Mouse (Mus musculus) erythroblast, embryonic 14.5 days (primary cell): Measurements from ENCODE around the gene St7. TPM values are rescaled to one million over a fixed set of nuclear protein-coding genes. Genes with fewer than 3 reads are reported as not detected.

ENCODE experiments used
- H3K27me3 ChIP-seq: 2 replicates; pipeline ENCODE4 v1.6.1; 2012; ENCODE audit warnings: inconsistent platforms; ENCODE audit not compliant: control insufficient read depth
- H3K36me3 ChIP-seq: 2 replicates; pipeline ENCODE4 v1.6.1; 2012; ENCODE audit warnings: mild to moderate bottlenecking, inconsistent platforms; ENCODE audit not compliant: control insufficient read depth
- H3K4me1 ChIP-seq: 2 replicates; pipeline ENCODE4 v1.6.1; 2012; ENCODE audit warnings: inconsistent platforms; ENCODE audit not compliant: control insufficient read depth
- H3K4me3 ChIP-seq: replicated peaks from 2 replicates; pipeline ENCODE3; 2012; ENCODE audit warnings: moderate library complexity, mild to moderate bottlenecking, inconsistent platforms
- H3K9me3 ChIP-seq: 2 replicates; pipeline ENCODE4 v1.6.1; 2012; ENCODE audit warnings: low read length, inconsistent platforms, mixed read lengths; ENCODE audit not compliant: control insufficient read depth
- GATA1 ChIP-seq: IDR thresholded peaks from 2 replicates; pipeline ENCODE4 v1.6.1; 2012; ENCODE audit warnings: low read length, inconsistent platforms, mixed read lengths
- TAL1 ChIP-seq: IDR thresholded peaks from 3 replicates; pipeline ENCODE4 v1.6.1; 2012; ENCODE audit warnings: low read length, inconsistent platforms, mixed read lengths
- polyA plus RNA-seq: library from polyadenylated mRNA; stranded (reverse); fragments of >175 nt; gene quantifications from 2 replicates; pipeline ENCODE4 v1.2.3, GENCODE M21; 2012

The St7 gene
- polyA plus RNA-seq, 1 experiment: 0.85 TPM

GRCm38 (mm10) chr6:17876023-17876613 lies 183.4 kb downstream of the St7 start:
- H3K4me3 ChIP-seq: no peak overlapping the region
- peaks cover 5% of the 10 kb centered on the region for H3K36me3 ChIP-seq
- TF ChIP-seq GATA1: no peak
- no peak for TF ChIP-seq TAL1
- no peaks in the 10 kb centered on the region for H3K27me3 ChIP-seq
- no peaks in the 10 kb centered on the region for H3K9me3 ChIP-seq
- no peaks in the 10 kb centered on the region for H3K4me1 ChIP-seq

- Histone ChIP-seq H3K27me3 (no peaks in the 10 kb centered on the region), H3K4me1 (no peaks in the 10 kb centered on the region), H3K9me3 (no peaks in the 10 kb centered on the region), H3K36me3 (peaks cover 3% of the 10 kb centered on the region), H3K4me3 (no peak overlapping the region)
- no peak for TF ChIP-seq TAL1
- TF ChIP-seq GATA1: no peak
Measured at GRCm38 (mm10) chr6:17876670-17877179, 184.0 kb downstream of the St7 start.

DNA sequence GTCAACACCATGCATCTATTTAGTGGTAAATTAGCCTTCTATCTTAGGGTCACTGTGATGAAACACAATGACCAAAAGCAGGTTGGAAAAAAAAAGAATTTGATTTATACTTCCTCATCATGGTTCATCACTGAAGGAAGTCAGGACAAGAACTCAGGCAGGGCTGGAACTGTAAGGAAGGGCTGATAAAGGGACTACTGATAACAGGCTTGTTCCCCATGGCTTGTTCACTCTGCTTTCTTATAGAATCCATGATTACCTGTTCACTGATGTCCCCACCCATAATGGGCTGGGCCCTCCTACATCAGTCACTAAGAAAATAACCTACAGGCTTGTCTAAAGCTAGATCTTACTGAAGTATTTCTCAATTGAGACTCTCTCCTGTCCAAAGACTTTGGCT lies 190.2 kb downstream of the St7 start:
- Histone ChIP-seq H3K9me3 (no peaks in the 10 kb centered on the region), H3K4me3 (no peak overlapping the region), H3K4me1 (no peaks in the 10 kb centered on the region), H3K27me3 (no peaks in the 10 kb centered on the region), H3K36me3 (peaks cover 16% of the 10 kb centered on the region)
- TF ChIP-seq TAL1 (no peak), GATA1 (no peak)

GRCm38 (mm10) chr6:17887765-17888164 lies 195.0 kb downstream of the St7 start:
- TF ChIP-seq TAL1 (no peak), GATA1 (no peak)
- no peaks in the 10 kb centered on the region for H3K27me3 ChIP-seq
- no peaks in the 10 kb centered on the region for H3K4me1 ChIP-seq
- no peaks in the 10 kb centered on the region for H3K9me3 ChIP-seq
- H3K36me3 ChIP-seq: peaks cover 19% of the 10 kb centered on the region
- H3K4me3 ChIP-seq: no peak overlapping the region

GRCm38 (mm10) chr6:17895562-17895961 lies 202.8 kb downstream of the St7 start:
- no peaks in the 10 kb centered on the region for H3K4me1 ChIP-seq
- no peaks in the 10 kb centered on the region; the same call in 1 of the 2 replicates for H3K36me3 ChIP-seq
- no peaks in the 10 kb centered on the region for H3K27me3 ChIP-seq
- no peaks in the 10 kb centered on the region for H3K9me3 ChIP-seq
- TF ChIP-seq GATA1: no peak
- TF ChIP-seq TAL1: no peak
- H3K4me3 ChIP-seq: no peak overlapping the region

GRCm38 (mm10) chr6:17898539-17898938 lies 205.8 kb downstream of the St7 start:
- no peak overlapping the region for H3K4me3 ChIP-seq
- no peaks in the 10 kb centered on the region for H3K4me1 ChIP-seq
- no peaks in the 10 kb centered on the region for H3K9me3 ChIP-seq
- no peaks in the 10 kb centered on the region for H3K27me3 ChIP-seq
- TF ChIP-seq TAL1: no peak
- TF ChIP-seq GATA1: no peak
- H3K36me3 ChIP-seq: no peaks in the 10 kb centered on the region; the same call in 1 of the 2 replicates

DNA sequence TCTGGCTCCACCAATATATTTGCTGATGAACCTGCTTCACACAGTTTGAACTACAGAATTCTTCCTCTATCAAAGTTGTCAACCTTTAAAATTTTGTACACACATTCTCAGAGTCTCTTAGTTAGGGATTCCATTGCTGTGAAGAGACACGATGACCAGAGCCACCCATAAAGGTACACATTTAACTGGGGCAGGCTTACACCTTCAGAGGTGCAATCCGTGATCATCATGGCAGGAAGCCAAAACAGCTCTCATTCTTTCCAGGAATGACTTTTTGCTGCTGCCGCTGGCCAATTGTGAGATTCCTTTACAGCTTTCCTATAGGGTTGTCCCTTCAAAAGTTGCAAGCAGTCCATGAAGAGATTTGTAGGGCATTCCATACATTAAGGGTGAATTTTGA lies 210.6 kb downstream of the St7 start:
- Histone ChIP-seq H3K27me3 (no peaks in the 10 kb centered on the region), H3K4me1 (no peaks in the 10 kb centered on the region), H3K36me3 (peaks cover 10% of the 10 kb centered on the region), H3K4me3 (no peak overlapping the region), H3K9me3 (no peaks in the 10 kb centered on the region)
- no peak for TF ChIP-seq TAL1
- TF ChIP-seq GATA1: no peak

GRCm38 (mm10) chr6:17905776-17906175 lies 213.0 kb downstream of the St7 start:
- Histone ChIP-seq H3K27me3 (no peaks in the 10 kb centered on the region), H3K36me3 (peaks cover 15% of the 10 kb centered on the region), H3K4me1 (no peaks in the 10 kb centered on the region), H3K4me3 (no peak overlapping the region), H3K9me3 (no peaks in the 10 kb centered on the region)
- TF ChIP-seq TAL1 (no peak), GATA1 (no peak)

DNA sequence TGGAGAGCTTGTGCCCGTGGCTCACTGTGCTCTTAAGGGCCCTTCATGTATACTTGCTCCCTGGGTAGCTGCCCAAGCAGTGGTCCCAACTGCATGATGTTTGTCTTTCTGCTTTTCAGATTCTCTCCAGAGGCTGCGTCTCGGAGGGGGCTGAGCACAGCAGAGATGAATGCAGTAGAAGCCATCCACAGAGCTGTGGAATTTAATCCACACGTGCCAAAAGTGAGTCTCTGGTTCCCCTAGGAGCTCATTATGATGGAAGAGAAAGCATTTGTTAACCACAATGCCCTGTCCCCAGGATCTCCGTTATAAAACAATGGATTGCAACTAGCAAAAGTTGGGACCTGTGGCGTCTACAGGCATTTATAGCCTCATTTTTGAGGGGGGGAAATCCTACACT lies 213.6 kb downstream of the St7 start:
- Histone ChIP-seq H3K27me3 (no peaks in the 10 kb centered on the region), H3K4me1 (no peaks in the 10 kb centered on the region), H3K4me3 (no peak overlapping the region), H3K9me3 (no peaks in the 10 kb centered on the region), H3K36me3 (peaks cover 15% of the 10 kb centered on the region)
- TF ChIP-seq GATA1 (no peak), TAL1 (no peak)

DNA sequence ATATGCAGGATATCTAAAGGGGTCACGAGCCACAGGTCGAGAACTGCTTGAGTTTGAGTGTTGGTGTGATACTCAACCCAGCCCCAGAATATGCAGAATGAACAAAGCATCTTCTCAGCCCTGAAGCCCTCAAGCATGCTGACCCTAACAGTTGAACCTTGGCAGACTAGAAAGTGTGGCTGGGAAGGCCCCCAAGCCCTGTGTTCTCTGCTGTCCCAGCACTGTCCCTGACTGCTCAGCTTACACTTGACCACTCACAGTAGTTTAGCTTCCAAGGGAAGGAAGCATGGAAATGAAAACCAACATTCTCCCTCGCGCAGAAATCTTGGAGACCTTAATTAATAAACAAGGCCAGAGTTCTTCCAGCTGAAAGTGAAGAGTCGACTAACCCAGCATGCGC lies 219.6 kb downstream of the St7 start:
- H3K9me3 ChIP-seq: no peaks in the 10 kb centered on the region
- H3K27me3 ChIP-seq: no peaks in the 10 kb centered on the region
- H3K4me1 ChIP-seq: no peaks in the 10 kb centered on the region
- H3K36me3 ChIP-seq: peaks cover 11% of the 10 kb centered on the region
- TF ChIP-seq TAL1 (no peak), GATA1 (no peak)
- no peak overlapping the region for H3K4me3 ChIP-seq
